Mouse (Mus musculus) cerebellum, adult 9-11 months (tissue): ENCODE measurements around the gene Bche.

Experiments used
- DNase-seq: peaks from one replicate; pipeline ENCODE4 v3.0.0; 2022

Bche gene

GRCm38 (mm10) chr3:73708410-73708714 is at the start of gene Bche:
Gene Bche (minus strand): TSS chr3:73708415.
- no peak for DNase-seq

GRCm38 (mm10) chr3:73741998-73742397 is 33.8 kb upstream of the Bche start:
- no peak for DNase-seq

- no peak for DNase-seq
Observed at GRCm38 (mm10) chr3:73731677-73732076, 23.5 kb upstream of the Bche start.

- DNase-seq = no peak
Observed at GRCm38 (mm10) chr3:73729511-73729910, 21.3 kb upstream of the Bche start.

GRCm38 (mm10) chr3:73725711-73726110 is 17.5 kb upstream of the Bche start:
- DNase-seq = no peak

- no peak for DNase-seq
Observed at GRCm38 (mm10) chr3:73724869-73725268, 16.7 kb upstream of the Bche start.

GRCm38 (mm10) chr3:73717610-73718284 is 9.5 kb upstream of the Bche start:
- no peak for DNase-seq

GRCm38 (mm10) chr3:73709871-73710270 is 1.7 kb upstream of the Bche start:
- no peak for DNase-seq

- DNase-seq = peak; percentile 12
Observed at GRCm38 (mm10) chr3:73707461-73708409, 480 bp downstream of the Bche start.

- DNase-seq = no peak
Observed at GRCm38 (mm10) chr3:73706544-73706943, 1.7 kb downstream of the Bche start.

GRCm38 (mm10) chr3:73698889-73699288 is 9.3 kb downstream of the Bche start:
- DNase-seq = no peak

- no peak for DNase-seq
Observed at GRCm38 (mm10) chr3:73673333-73673732, 34.9 kb downstream of the Bche start.

- no peak for DNase-seq
Observed at GRCm38 (mm10) chr3:73668172-73668571, 40.0 kb downstream of the Bche start.

GRCm38 (mm10) chr3:73667245-73668131 is 40.7 kb downstream of the Bche start:
- no peak for DNase-seq

- DNase-seq = no peak
Observed at GRCm38 (mm10) chr3:73650281-73650680, 57.9 kb downstream of the Bche start.

- DNase-seq = no peak
Observed at GRCm38 (mm10) chr3:73647064-73647463, 61.2 kb downstream of the Bche start.

GRCm38 (mm10) chr3:73611421-73611820 is 96.8 kb downstream of the Bche start:
- no peak for DNase-seq

- DNase-seq = no peak
Observed at GRCm38 (mm10) chr3:73591757-73592533, 116.3 kb downstream of the Bche start.
